Mouse (Mus musculus): ENCODE measurements around the gene Foxn3. TPM values are rescaled to one million over a fixed set of nuclear protein-coding genes. Genes with fewer than 3 reads are reported as not detected.

Gene Foxn3
- polyA plus RNA-seq, 1 experiment from 2014 or later, result 41.9 TPM

DNA sequence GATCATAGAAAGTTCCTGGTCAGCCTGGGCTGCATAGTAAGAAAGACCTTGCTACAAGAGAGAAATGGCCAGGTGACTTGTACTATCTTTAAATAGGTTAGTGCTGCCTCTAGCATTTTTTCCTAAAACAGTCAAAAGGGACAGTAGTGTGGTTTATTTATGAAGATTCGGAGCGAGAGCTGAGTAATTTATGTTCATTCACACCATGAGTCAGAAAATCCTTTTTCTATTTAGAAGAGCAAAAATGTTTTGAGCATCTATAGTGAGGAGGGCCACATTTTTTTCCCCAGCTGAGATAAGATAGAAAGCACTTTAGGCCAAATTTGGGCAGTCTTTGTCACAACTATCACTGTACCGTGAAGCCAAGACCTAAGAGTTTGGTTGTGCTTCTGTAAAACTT is 24.0 kb upstream of the Foxn3 start:
- Histone ChIP-seq H3K4me2 (replicated peaks; ENCODE audit: low read depth) (no peak overlapping the region), H3K4me1 (replicated peaks; ENCODE audit: control insufficient read depth, insufficient read depth, low read length) (no peaks in the 10 kb centered on the region), H3K27me3 (replicated peaks; ENCODE audit: control insufficient read depth, insufficient read depth, low read length) (no peaks in the 10 kb centered on the region), H3K36me3 (ENCODE audit: control insufficient read depth, insufficient read depth) (no peaks in the 10 kb centered on the region), H3K4me3 (ENCODE audit: low read depth, low read length) (no peak overlapping the region), H3K9me3 (ENCODE audit: control insufficient read depth) (no peaks in the 10 kb centered on the region), H3K9ac (ENCODE audit: low read depth, low read length) (no peak overlapping the region), H3K27ac (ENCODE audit: low read depth, low read length) (no peak overlapping the region)
- no peak for TF ChIP-seq CTCF (IDR thresholded peaks at IDR 0.05; ENCODE audit: low read depth)
- no peak for ATAC-seq
- WGBS, result 84% methylated on average over 3 of the region's 3 CpGs

DNA sequence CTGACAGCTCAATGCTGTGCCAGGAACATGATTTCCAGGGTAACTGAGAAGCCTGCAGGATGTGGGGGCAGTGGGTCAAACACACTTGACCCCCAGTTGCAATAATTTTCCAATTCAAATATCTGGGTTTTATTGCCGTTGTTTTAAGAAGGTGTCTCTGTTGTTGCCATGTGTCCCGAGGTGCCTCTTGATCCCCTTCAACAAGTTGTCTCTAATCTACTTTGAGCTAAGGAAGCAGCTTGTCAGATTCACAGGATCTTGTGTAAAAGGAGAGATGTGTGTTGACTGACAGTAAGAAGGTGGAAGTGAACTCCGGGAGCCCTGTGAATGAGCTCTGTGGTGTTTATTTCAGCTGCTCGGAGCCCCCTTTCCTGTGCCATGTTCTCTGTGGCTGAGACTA is 16.6 kb upstream of the Foxn3 start:
- Histone ChIP-seq H3K4me1 (replicated peaks; ENCODE audit: control insufficient read depth, insufficient read depth, low read length) (no peaks in the 10 kb centered on the region), H3K27me3 (replicated peaks; ENCODE audit: control insufficient read depth, insufficient read depth, low read length) (no peaks in the 10 kb centered on the region), H3K9ac (ENCODE audit: low read depth, low read length) (no peak overlapping the region), H3K27ac (ENCODE audit: low read depth, low read length) (no peak overlapping the region), H3K36me3 (ENCODE audit: control insufficient read depth, insufficient read depth) (no peaks in the 10 kb centered on the region), H3K4me3 (ENCODE audit: low read depth, low read length) (no peak overlapping the region), H3K9me3 (ENCODE audit: control insufficient read depth) (no peaks in the 10 kb centered on the region), H3K4me2 (replicated peaks; ENCODE audit: low read depth) (no peak overlapping the region)
- 69% methylated on average over 4 of the region's 4 CpGs for WGBS
- TF ChIP-seq CTCF (IDR thresholded peaks at IDR 0.05; ENCODE audit: low read depth), result no peak
- no peak for ATAC-seq

DNA sequence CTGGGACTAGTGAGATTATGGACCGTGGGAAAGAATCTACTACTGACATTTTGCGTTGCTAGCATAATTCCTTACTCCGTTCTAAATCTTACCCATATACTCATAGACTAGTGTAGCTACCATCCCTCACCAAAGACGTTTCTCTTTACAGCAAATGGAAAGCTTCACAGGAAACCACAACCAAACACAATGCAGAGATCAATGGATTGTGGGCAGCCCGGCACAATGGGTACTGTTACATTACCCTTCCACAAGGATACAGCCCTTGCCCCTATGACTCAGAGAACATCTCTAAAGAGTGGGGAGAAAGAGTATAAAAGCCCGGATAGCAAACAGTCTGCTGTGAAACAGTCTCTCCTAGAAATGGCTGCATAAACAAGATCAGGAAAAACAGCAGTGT is 13.3 kb upstream of the Foxn3 start:
- H3K4me1 ChIP-seq (replicated peaks; ENCODE audit: control insufficient read depth, insufficient read depth, low read length), result no peaks in the 10 kb centered on the region
- no peak overlapping the region for H3K27ac ChIP-seq (ENCODE audit: low read depth, low read length)
- 72% methylated on average over 6 of the region's 6 CpGs for WGBS
- no peak for ATAC-seq
- no peaks in the 10 kb centered on the region for H3K27me3 ChIP-seq (replicated peaks; ENCODE audit: control insufficient read depth, insufficient read depth, low read length)
- TF ChIP-seq CTCF (IDR thresholded peaks at IDR 0.05; ENCODE audit: low read depth), result no peak
- H3K9ac ChIP-seq (ENCODE audit: low read depth, low read length), result no peak overlapping the region
- H3K4me3 ChIP-seq (ENCODE audit: low read depth, low read length), result no peak overlapping the region
- no peak overlapping the region for H3K4me2 ChIP-seq (replicated peaks; ENCODE audit: low read depth)
- no peaks in the 10 kb centered on the region for H3K9me3 ChIP-seq (ENCODE audit: control insufficient read depth)
- no peaks in the 10 kb centered on the region for H3K36me3 ChIP-seq (ENCODE audit: control insufficient read depth, insufficient read depth)

DNA sequence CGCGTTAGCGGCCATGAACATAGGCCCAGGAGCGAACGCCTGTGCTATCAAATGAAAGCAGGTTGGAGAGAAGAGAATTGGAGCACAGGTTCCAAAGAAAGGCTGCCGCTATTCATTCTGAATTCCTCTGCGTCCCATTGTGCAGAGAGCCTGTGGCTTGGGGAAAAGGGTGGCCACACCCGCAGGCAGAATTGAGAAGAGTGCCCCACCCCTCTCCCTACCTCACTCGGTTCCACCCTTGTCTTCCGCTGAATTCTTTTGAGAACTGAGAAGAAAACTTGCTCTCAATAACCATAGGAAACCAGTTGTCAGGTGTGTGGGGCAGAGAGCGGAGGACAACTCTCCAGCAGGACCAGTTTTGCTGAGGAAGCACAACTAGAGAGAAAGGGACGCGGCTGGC is 10.9 kb upstream of the Foxn3 start:
- TF ChIP-seq CTCF (IDR thresholded peaks at IDR 0.05; ENCODE audit: low read depth), result no peak
- H3K4me3 ChIP-seq (ENCODE audit: low read depth, low read length), result no peak overlapping the region
- no peak for ATAC-seq
- WGBS, result 39% methylated on average over 13 of the region's 13 CpGs
- no peaks in the 10 kb centered on the region for H3K4me1 ChIP-seq (replicated peaks; ENCODE audit: control insufficient read depth, insufficient read depth, low read length)
- no peaks in the 10 kb centered on the region for H3K9me3 ChIP-seq (ENCODE audit: control insufficient read depth)
- no peaks in the 10 kb centered on the region for H3K27me3 ChIP-seq (replicated peaks; ENCODE audit: control insufficient read depth, insufficient read depth, low read length)
- H3K36me3 ChIP-seq (ENCODE audit: control insufficient read depth, insufficient read depth), result no peaks in the 10 kb centered on the region
- 0 out of 2 replicates have a peak overlapping the region, but pooled peaks have one; percentile 13 for H3K4me2 ChIP-seq (replicated peaks; ENCODE audit: low read depth)
- no peak overlapping the region for H3K9ac ChIP-seq (ENCODE audit: low read depth, low read length)
- no peak overlapping the region for H3K27ac ChIP-seq (ENCODE audit: low read depth, low read length)

GRCm38 (mm10) chr12:99573036-99573435 is 9.7 kb upstream of the Foxn3 start:
- no peak for TF ChIP-seq CTCF (IDR thresholded peaks at IDR 0.05; ENCODE audit: low read depth)
- no peak overlapping the region for H3K9ac ChIP-seq (ENCODE audit: low read depth, low read length)
- WGBS, result 95% methylated on average over 6 of the region's 6 CpGs
- no peaks in the 10 kb centered on the region for H3K9me3 ChIP-seq (ENCODE audit: control insufficient read depth)
- H3K36me3 ChIP-seq (ENCODE audit: control insufficient read depth, insufficient read depth), result no peaks in the 10 kb centered on the region
- no peak overlapping the region for H3K27ac ChIP-seq (ENCODE audit: low read depth, low read length)
- H3K4me1 ChIP-seq (replicated peaks; ENCODE audit: control insufficient read depth, insufficient read depth, low read length), result no peaks in the 10 kb centered on the region
- no peak overlapping the region for H3K4me3 ChIP-seq (ENCODE audit: low read depth, low read length)
- no peaks in the 10 kb centered on the region for H3K27me3 ChIP-seq (replicated peaks; ENCODE audit: control insufficient read depth, insufficient read depth, low read length)
- no peak overlapping the region for H3K4me2 ChIP-seq (replicated peaks; ENCODE audit: low read depth)
- no peak for ATAC-seq

DNA sequence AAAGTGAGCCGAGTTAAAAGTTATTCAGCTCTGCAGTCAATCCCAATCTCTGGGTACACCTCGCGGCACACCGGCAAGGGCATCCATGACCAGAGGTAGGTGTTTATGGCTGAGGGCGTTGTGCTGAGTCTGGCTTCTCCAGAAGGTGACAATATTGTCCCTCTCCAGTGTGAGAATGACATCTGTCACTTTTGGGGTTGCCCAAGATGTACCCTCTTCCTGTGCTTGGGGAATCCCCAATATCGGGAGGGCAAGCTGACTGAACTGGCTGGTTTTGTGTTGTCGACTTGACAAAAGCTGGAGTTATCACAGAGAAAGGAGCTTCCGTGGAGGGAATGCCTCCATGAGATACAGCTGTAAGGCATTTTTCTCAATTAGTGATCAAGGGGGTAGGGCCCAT is 8.6 kb upstream of the Foxn3 start:
- Histone ChIP-seq H3K9me3 (ENCODE audit: control insufficient read depth) (no peaks in the 10 kb centered on the region), H3K36me3 (ENCODE audit: control insufficient read depth, insufficient read depth) (no peaks in the 10 kb centered on the region), H3K4me3 (ENCODE audit: low read depth, low read length) (no peak overlapping the region), H3K27ac (ENCODE audit: low read depth, low read length) (no peak overlapping the region), H3K4me2 (replicated peaks; ENCODE audit: low read depth) (no peak overlapping the region), H3K4me1 (replicated peaks; ENCODE audit: control insufficient read depth, insufficient read depth, low read length) (no peaks in the 10 kb centered on the region), H3K27me3 (replicated peaks; ENCODE audit: control insufficient read depth, insufficient read depth, low read length) (no peaks in the 10 kb centered on the region), H3K9ac (ENCODE audit: low read depth, low read length) (no peak overlapping the region)
- WGBS, result 94% methylated on average over 8 of the region's 8 CpGs
- no peak for ATAC-seq
- no peak for TF ChIP-seq CTCF (IDR thresholded peaks at IDR 0.05; ENCODE audit: low read depth)

All from intestine, postnatal 0 days (tissue).